Mouse (Mus musculus): ENCODE data around the gene 1700020L24Rik.
A peak's percentile ranks its signal among the peaks of the same experiment; 100 is the strongest.

DNA sequence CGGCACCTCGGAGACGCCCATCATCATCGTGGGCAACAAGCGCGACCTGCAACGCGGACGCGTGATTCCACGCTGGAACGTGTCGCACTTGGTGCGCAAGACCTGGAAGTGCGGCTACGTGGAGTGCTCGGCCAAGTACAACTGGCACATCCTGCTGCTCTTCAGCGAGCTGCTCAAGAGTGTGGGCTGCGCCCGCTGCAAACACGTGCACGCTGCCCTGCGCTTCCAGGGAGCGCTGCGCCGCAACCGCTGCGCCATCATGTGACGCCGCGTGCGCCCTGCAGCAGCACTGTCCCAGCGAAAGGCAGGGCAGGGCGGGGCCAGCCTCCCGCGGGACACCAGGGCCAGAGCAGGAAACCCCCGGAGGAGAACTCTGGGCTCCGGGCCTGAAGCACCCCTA is 18.9 kb upstream of the 1700020L24Rik start:
- TF ChIP-seq CTCF (IDR thresholded peaks at IDR 0.05; ENCODE audit: low read depth) (peak; percentile 37; the same call in 1 of the 2 replicates), EP300 (IDR thresholded peaks at IDR 0.05; ENCODE audit: low read depth) (no peak)

All from liver, embryonic 14.5 days (tissue).